Mouse (Mus musculus): Measurements from ENCODE around the gene Mapkapk5. TPM values are rescaled to one million over a fixed set of nuclear protein-coding genes. Genes with fewer than 3 reads are reported as not detected.

Gene Mapkapk5
- total and polyA plus RNA-seq, 3 experiments = 18.9 to 96.5 (median 63.5) TPM

GRCm38 (mm10) chr5:121500719-121501118, 45.0 kb downstream of the Mapkapk5 start:
- no peak for DNase-seq

- DNase-seq = no peak
Measured at GRCm38 (mm10) chr5:121493305-121493704, 52.4 kb downstream of the Mapkapk5 start.

DNA sequence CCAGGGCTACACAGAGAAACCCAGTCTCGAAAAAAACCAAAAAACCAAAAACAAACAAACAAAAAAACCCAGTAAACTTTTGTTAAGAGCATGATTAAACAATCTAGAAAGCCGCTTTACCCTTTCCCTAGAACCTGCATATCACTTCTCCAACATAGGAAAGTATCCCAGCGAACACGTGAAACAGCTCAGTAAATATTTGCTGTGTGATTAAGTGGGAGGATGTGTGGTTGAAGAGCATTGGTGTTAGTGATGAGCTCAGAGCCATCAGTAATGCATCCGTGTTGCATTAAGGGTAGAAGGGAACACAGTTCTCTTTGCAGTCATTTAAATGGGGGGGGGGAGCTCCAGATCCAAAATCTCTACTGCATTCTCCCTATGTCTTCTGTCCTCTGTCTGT, 60.9 kb downstream of the Mapkapk5 start:
- no peak for DNase-seq

DNA sequence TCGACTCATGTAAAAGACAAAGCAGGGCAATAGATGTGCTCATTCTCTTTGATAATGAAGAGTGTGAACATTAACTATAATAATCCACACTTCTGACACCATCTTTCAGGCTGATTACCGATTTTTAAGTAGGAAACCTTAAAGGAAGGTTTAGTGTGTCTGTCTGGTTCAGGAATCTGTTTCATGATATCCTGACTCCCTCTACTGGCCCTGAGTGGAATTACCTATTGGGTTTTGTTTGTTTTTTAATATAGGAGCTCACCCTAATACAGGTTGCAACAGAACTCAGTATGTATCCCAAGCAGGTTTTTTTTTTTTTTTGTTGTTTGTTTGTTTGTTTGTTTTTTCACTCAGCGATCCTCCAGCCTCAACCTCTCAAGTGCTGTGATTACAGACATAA, 68.0 kb downstream of the Mapkapk5 start:
- DNase-seq = peak; percentile 22

- no peak for DNase-seq
Measured at GRCm38 (mm10) chr5:121476040-121476439, 69.7 kb downstream of the Mapkapk5 start.

Other genes with a start within 250 kb of the Mapkapk5 start
- gene Trafd1, start 160.3 kb downstream of the Mapkapk5 start, total RNA-seq (2021) = 10 to 100 TPM; 28.7 to 44.5 TPM
- 34.7 and 36.8 TPM in 2 replicates for gene Trafd1, start 160.3 kb downstream of the Mapkapk5 start, polyA plus RNA-seq (2012; rRNA removed)
- gene Naa25, start 148.0 kb downstream of the Mapkapk5 start, total RNA-seq (2021) = 10 to 100 TPM; 33.9 to 40.8 TPM
- gene Naa25, start 148.0 kb downstream of the Mapkapk5 start, polyA plus RNA-seq (2012; rRNA removed) = 5.8 and 9.6 TPM in 2 replicates
- gene Tmem116, start 94.0 kb downstream of the Mapkapk5 start, total RNA-seq (2021) = 1 to 10 TPM; 2.6 to 4.8 TPM
- 3.3 and 8.1 TPM in 2 replicates for gene Tmem116, start 94.0 kb downstream of the Mapkapk5 start, polyA plus RNA-seq (2012; rRNA removed)
- 100 to 1,000 TPM in 1 of 2 experiments, 10 to 100 TPM in 1; 85.4 to 113 TPM for gene Erp29, start 93.4 kb downstream of the Mapkapk5 start, total RNA-seq (2021)
- 36.8 and 41.9 TPM in 2 replicates for gene Erp29, start 93.4 kb downstream of the Mapkapk5 start, polyA plus RNA-seq (2012; rRNA removed)
- gene Adam1b, start 42.5 kb downstream of the Mapkapk5 start, total RNA-seq (2021) = not detected
- gene Adam1b, start 42.5 kb downstream of the Mapkapk5 start, polyA plus RNA-seq (2012; rRNA removed) = not detected in 2 replicates
- 1 to 10 TPM; 3.5 to 4.2 TPM for gene Adam1a, start 423 bp downstream of the Mapkapk5 start, total RNA-seq (2021)
- 4.6 TPM in 2 replicates for gene Adam1a, start 423 bp downstream of the Mapkapk5 start, polyA plus RNA-seq (2012; rRNA removed)
- gene Gm42878, start 423 bp downstream of the Mapkapk5 start, total RNA-seq (2021) = not detected
- not detected in 2 replicates for gene Gm42878, start 423 bp downstream of the Mapkapk5 start, polyA plus RNA-seq (2012; rRNA removed)
- 1,000 to 10,000 TPM; 1,066 to 2,347 TPM for gene Aldh2, start 47.9 kb upstream of the Mapkapk5 start, total RNA-seq (2021)
- 3,430 and 6,143 TPM in 2 replicates for gene Aldh2, start 47.9 kb upstream of the Mapkapk5 start, polyA plus RNA-seq (2012; rRNA removed)
- gene Acad12, start 73.0 kb upstream of the Mapkapk5 start, total RNA-seq (2021) = 10 to 100 TPM; 19.4 to 23.5 TPM
- 14.1 and 14.5 TPM in 2 replicates for gene Acad12, start 73.0 kb upstream of the Mapkapk5 start, polyA plus RNA-seq (2012; rRNA removed)
- 10 to 100 TPM; 23.1 to 25.4 TPM for gene Acad10, start 114.6 kb upstream of the Mapkapk5 start, total RNA-seq (2021)
- gene Acad10, start 114.6 kb upstream of the Mapkapk5 start, polyA plus RNA-seq (2012; rRNA removed) = 9.8 and 10.0 TPM in 2 replicates
- gene Brap, start 114.7 kb upstream of the Mapkapk5 start, total RNA-seq (2021) = 10 to 100 TPM; 52.4 to 60.5 TPM
- gene Brap, start 114.7 kb upstream of the Mapkapk5 start, polyA plus RNA-seq (2012; rRNA removed) = 14.7 and 17.0 TPM in 2 replicates
- 100 to 1,000 TPM; 146 to 229 TPM for gene Atxn2, start 165.4 kb upstream of the Mapkapk5 start, total RNA-seq (2021)
- gene Atxn2, start 165.4 kb upstream of the Mapkapk5 start, polyA plus RNA-seq (2012; rRNA removed) = 214 and 218 TPM in 2 replicates

Data from adrenal gland, adult 2 months (tissue).